Comparison of ENCODE assay signal across 13 mouse cellular contexts in genomic region chr13:63553436-63553835, GRCm38 (mm10). TPM values are rescaled to one million over a fixed set of nuclear protein-coding genes. Genes with fewer than 3 reads are reported as not detected.
DNase-seq lines count a peak whose midpoint lies in the region; ATAC-seq and TF ChIP-seq lines count a peak whose summit lies in the region.
"Had no signal": no experiment of that assay in that cellular context is flagged by ENCODE, and none has a peak within 500 bp of the region (broad histone marks: within the 10 kb centered on the region; RNA-seq: fewer than 3 reads in every experiment).

No protein-coding gene starts in this region.

- no peaks in the 10 kb centered on the region for H3K36me3 ChIP-seq in midbrain, embryonic 12.5 days
- H3K36me3 ChIP-seq in midbrain, embryonic 16.5 days (ENCODE audit: control insufficient read depth, insufficient read depth, low read length): no peaks in the 10 kb centered on the region
- H3K36me3 ChIP-seq in embryonic facial prominence, embryonic 14.5 days (ENCODE audit: control insufficient read depth, insufficient read depth, low read length): peaks cover 16% of the 10 kb centered on the region; the same call in 1 of the 2 replicates
- H3K36me3 ChIP-seq in hindbrain, postnatal 0 days (ENCODE audit: insufficient read depth, low read length): no peaks in the 10 kb centered on the region
- H3K36me3 ChIP-seq in stomach, embryonic 15.5 days: no peaks in the 10 kb centered on the region

- H3K27me3 ChIP-seq in midbrain, embryonic 12.5 days: peaks cover 17% of the 10 kb centered on the region; the same call in 1 of the 2 replicates
- no peaks in the 10 kb centered on the region for H3K27me3 ChIP-seq in midbrain, embryonic 16.5 days (ENCODE audit: control insufficient read depth, insufficient read depth, low read depth, low read length)
- no peaks in the 10 kb centered on the region for H3K27me3 ChIP-seq in embryonic facial prominence, embryonic 14.5 days (replicated peaks; ENCODE audit: control insufficient read depth, insufficient read depth, low read length)
- H3K27me3 ChIP-seq in hindbrain, postnatal 0 days (ENCODE audit: insufficient read depth, low read length): no peaks in the 10 kb centered on the region
- H3K27me3 ChIP-seq in stomach, embryonic 15.5 days (replicated peaks): no peaks in the 10 kb centered on the region
- H3K27me3 ChIP-seq: liver, embryonic 12.5 days had no signal

- peaks cover 97% of the 10 kb centered on the region for H3K4me1 ChIP-seq in midbrain, embryonic 12.5 days
- H3K4me1 ChIP-seq in midbrain, embryonic 16.5 days (ENCODE audit: control insufficient read depth, insufficient read depth, low read length): peaks cover 28% of the 10 kb centered on the region
- peaks cover 68% of the 10 kb centered on the region for H3K4me1 ChIP-seq in embryonic facial prominence, embryonic 14.5 days (ENCODE audit: control insufficient read depth, insufficient read depth, low read length)
- H3K4me1 ChIP-seq in hindbrain, postnatal 0 days (ENCODE audit: insufficient read depth, low read length): peaks cover 31% of the 10 kb centered on the region
- H3K4me1 ChIP-seq in stomach, embryonic 15.5 days: peaks cover 70% of the 10 kb centered on the region

- H3K4me3 ChIP-seq in midbrain, embryonic 12.5 days: no peak overlapping the region
- H3K4me3 ChIP-seq in midbrain, embryonic 16.5 days (ENCODE audit: low read depth, low read length): no peak overlapping the region
- H3K4me3 ChIP-seq in embryonic facial prominence, embryonic 14.5 days (ENCODE audit: low read depth, low read length): no peak overlapping the region
- no peak overlapping the region for H3K4me3 ChIP-seq in hindbrain, postnatal 0 days (ENCODE audit: low read length)
- no peak overlapping the region for H3K4me3 ChIP-seq in stomach, embryonic 15.5 days (replicated peaks)
- H3K4me3 ChIP-seq: liver, embryonic 12.5 days had no signal

- H3K9ac ChIP-seq in midbrain, embryonic 12.5 days (replicated peaks): no peak overlapping the region
- H3K9ac ChIP-seq in midbrain, embryonic 16.5 days (ENCODE audit: low read depth, low read length): no peak overlapping the region
- no peak overlapping the region for H3K9ac ChIP-seq in embryonic facial prominence, embryonic 14.5 days (ENCODE audit: low read depth, low read length)
- no peak overlapping the region for H3K9ac ChIP-seq in hindbrain, postnatal 0 days (replicated peaks; ENCODE audit: low read length)
- H3K9ac ChIP-seq in stomach, embryonic 15.5 days: no peak overlapping the region
- H3K9ac ChIP-seq: liver, embryonic 12.5 days had no signal

- 20% methylated on average over 5 of the region's 5 CpGs for WGBS in midbrain, embryonic 12.5 days
- WGBS in midbrain, embryonic 16.5 days: 18% methylated on average over 5 of the region's 5 CpGs
- 53% methylated on average over 5 of the region's 5 CpGs for WGBS in embryonic facial prominence, embryonic 14.5 days
- 29% methylated on average over 5 of the region's 5 CpGs for WGBS in hindbrain, postnatal 0 days
- 46% methylated on average over 5 of the region's 5 CpGs for WGBS in stomach, embryonic 15.5 days

- no peak for ATAC-seq in midbrain, embryonic 12.5 days (ENCODE audit: low FRiP score, low read depth)
- ATAC-seq in midbrain, embryonic 16.5 days: no peak
- ATAC-seq in embryonic facial prominence, embryonic 14.5 days (ENCODE audit: low read depth): no peak
- ATAC-seq in hindbrain, postnatal 0 days: no peak
- ATAC-seq in stomach, embryonic 15.5 days (ENCODE audit: insufficient read depth, low FRiP score, low read depth): no peak
- ATAC-seq: liver, embryonic 12.5 days had no signal

- no peaks in the 10 kb centered on the region for H3K9me3 ChIP-seq in midbrain, embryonic 12.5 days
- H3K9me3 ChIP-seq in midbrain, embryonic 16.5 days (replicated peaks; ENCODE audit: control insufficient read depth, low read length, poor library complexity, severe bottlenecking): no peaks in the 10 kb centered on the region
- H3K9me3 ChIP-seq in embryonic facial prominence, embryonic 14.5 days (ENCODE audit: control insufficient read depth, low read length): no peaks in the 10 kb centered on the region
- no peaks in the 10 kb centered on the region for H3K9me3 ChIP-seq in hindbrain, postnatal 0 days (ENCODE audit: low read length)
- H3K9me3 ChIP-seq in stomach, embryonic 15.5 days: no peaks in the 10 kb centered on the region
- H3K9me3 ChIP-seq: G1E; liver, embryonic 12.5 days had no signal

- H3K4me2 ChIP-seq in midbrain, embryonic 12.5 days (replicated peaks): peak overlapping the region; percentile 40
- no peak overlapping the region for H3K4me2 ChIP-seq in midbrain, embryonic 16.5 days (ENCODE audit: low read length)
- H3K4me2 ChIP-seq in embryonic facial prominence, embryonic 14.5 days (ENCODE audit: low read depth, low read length): 0 out of 2 replicates have a peak overlapping the region, but pooled peaks have one; percentile 4
- peak overlapping the region; percentile 19; the same call in 1 of the 2 replicates for H3K4me2 ChIP-seq in hindbrain, postnatal 0 days (ENCODE audit: low read depth, low read length)
- peak overlapping the region; percentile 34 for H3K4me2 ChIP-seq in stomach, embryonic 15.5 days
- H3K4me2 ChIP-seq: liver, embryonic 12.5 days had no signal

- no peak for TF ChIP-seq CTCF in hindbrain, postnatal 0 days (IDR thresholded peaks at IDR 0.05; ENCODE audit: low read depth)

- DNase-seq in embryonic facial prominence, embryonic 14.5 days (ENCODE audit: low spot score): no peak
- no peak for DNase-seq in hindbrain, postnatal 0 days (ENCODE audit: low spot score)
- DNase-seq in urinary bladder, adult 18-20 months (ENCODE audit: low spot score in 2 of 2): no peak
- DNase-seq in left cerebral cortex, adult 18-20 months (ENCODE audit: low spot score in 2 of 2): no peak
- no peak for DNase-seq in spleen, postnatal 14 days (ENCODE audit: low spot score in 2 of 2)
- DNase-seq: gastrocnemius, postnatal 14 days; heart, postnatal 4 days; layer of hippocampus, adult 9-11 months had no signal

- peak overlapping the region; percentile 86 for H3K27ac ChIP-seq in midbrain, embryonic 12.5 days (replicated peaks)
- H3K27ac ChIP-seq in midbrain, embryonic 16.5 days (ENCODE audit: low read length): no peak overlapping the region
- H3K27ac ChIP-seq in embryonic facial prominence, embryonic 14.5 days (replicated peaks; ENCODE audit: low read depth, low read length): no peak overlapping the region
- H3K27ac ChIP-seq in hindbrain, postnatal 0 days: peak overlapping the region; percentile 82
- peak overlapping the region; percentile 40 for H3K27ac ChIP-seq in stomach, embryonic 15.5 days
- H3K27ac ChIP-seq: liver, embryonic 12.5 days had no signal

RNA-seq across cellular contexts. Expression of gene Ptch1, which starts 20.0 kb away (rescaled TPM):
- polyA plus RNA-seq in midbrain, embryonic 12.5 days (2016; fragmentation: Nextera tagmentation; extraction: Ambion mirVana): 18.6 and 24.5 TPM in 2 replicates
- 14.3 and 15.0 TPM in 2 replicates for polyA plus RNA-seq in midbrain, embryonic 16.5 days (2015; fragmentation: Nextera tagmentation; extraction: Ambion mirVana)
- polyA plus RNA-seq in embryonic facial prominence, embryonic 14.5 days (2014; fragmentation: Nextera tagmentation; extraction: Ambion mirVana): 22.7 and 23.2 TPM in 2 replicates
- total RNA-seq in hindbrain, postnatal 0 days (2014; rRNA removed): 39.0 and 58.4 TPM in 2 replicates
- 9.6 and 10.4 TPM in 2 replicates for polyA plus RNA-seq in hindbrain, postnatal 0 days (2015; fragmentation: Nextera tagmentation; extraction: Ambion mirVana)
- 32.1 and 34.3 TPM in 2 replicates for polyA plus RNA-seq in stomach, embryonic 15.5 days (2015; fragmentation: Nextera tagmentation; extraction: Ambion mirVana)
- 10 to 100 TPM; 49.4 to 55.7 TPM for total RNA-seq in left cerebral cortex, adult 18-20 months (2021)

RNA-seq across cellular contexts. Expression of gene Fancc, which starts 56.4 kb away (rescaled TPM):
- 23.5 and 24.8 TPM in 2 replicates for polyA plus RNA-seq in midbrain, embryonic 12.5 days (2016; fragmentation: Nextera tagmentation; extraction: Ambion mirVana)
- polyA plus RNA-seq in midbrain, embryonic 16.5 days (2015; fragmentation: Nextera tagmentation; extraction: Ambion mirVana): 14.2 and 15.2 TPM in 2 replicates
- polyA plus RNA-seq in embryonic facial prominence, embryonic 14.5 days (2014; fragmentation: Nextera tagmentation; extraction: Ambion mirVana): 17.1 and 17.3 TPM in 2 replicates
- total RNA-seq in hindbrain, postnatal 0 days (2014; rRNA removed): 17.7 and 25.9 TPM in 2 replicates
- 11.4 and 11.9 TPM in 2 replicates for polyA plus RNA-seq in hindbrain, postnatal 0 days (2015; fragmentation: Nextera tagmentation; extraction: Ambion mirVana)
- polyA plus RNA-seq in stomach, embryonic 15.5 days (2015; fragmentation: Nextera tagmentation; extraction: Ambion mirVana): 17.8 and 18.6 TPM in 2 replicates
- total RNA-seq in left cerebral cortex, adult 18-20 months (2021): 1 to 10 TPM; 8.0 to 9.3 TPM

Comparison
In these comparisons a context has a peak if more than half of its experiments do, and no peak if none do; other contexts are left out.
1. H3K27ac ChIP-seq: peak in midbrain, embryonic 12.5 days (single experiment), hindbrain, postnatal 0 days (single experiment) and stomach, embryonic 15.5 days (single experiment); none in midbrain, embryonic 16.5 days (single experiment) and embryonic facial prominence, embryonic 14.5 days (single experiment).